Mouse (Mus musculus): ENCODE measurements around the gene Acvrl1.

The Acvrl1 gene

GRCm38 (mm10) chr15:101170413-101170980 lies 42.2 kb downstream of the Acvrl1 start:
- DNase-seq (ENCODE audit: low spot score in 2 of 2) = no peak

GRCm38 (mm10) chr15:101171272-101171671 lies 43.0 kb downstream of the Acvrl1 start:
- no peak for DNase-seq (ENCODE audit: low spot score in 2 of 2)

- no peak for DNase-seq (ENCODE audit: low spot score in 2 of 2)
Observed at GRCm38 (mm10) chr15:101172016-101172415, 43.7 kb downstream of the Acvrl1 start.

GRCm38 (mm10) chr15:101173421-101174211 lies 45.3 kb downstream of the Acvrl1 start, which contains the start of gene Acvr1b:
TSS of gene Acvr1b (plus strand) at chr15:101174067.
- DNase-seq (ENCODE audit: low spot score in 2 of 2) = peak; percentile 92 to 93

- peak in 1 of 2 experiments; percentile 37 for DNase-seq (ENCODE audit: low spot score in 2 of 2)
Observed at GRCm38 (mm10) chr15:101174294-101175130, 46.2 kb downstream of the Acvrl1 start.

GRCm38 (mm10) chr15:101175131-101175460 lies 46.8 kb downstream of the Acvrl1 start:
- DNase-seq (ENCODE audit: low spot score in 2 of 2) = no peak

- DNase-seq (ENCODE audit: low spot score in 2 of 2) = no peak
Observed at GRCm38 (mm10) chr15:101175613-101176283, 47.4 kb downstream of the Acvrl1 start.

GRCm38 (mm10) chr15:101176284-101176680 lies 48.0 kb downstream of the Acvrl1 start:
- peak in 1 of 2 experiments; percentile 34 for DNase-seq (ENCODE audit: low spot score in 2 of 2)

GRCm38 (mm10) chr15:101176795-101177691 lies 48.7 kb downstream of the Acvrl1 start:
- no peak for DNase-seq (ENCODE audit: low spot score in 2 of 2)

GRCm38 (mm10) chr15:101180363-101181105 lies 52.2 kb downstream of the Acvrl1 start:
- DNase-seq (ENCODE audit: low spot score in 2 of 2) = no peak

- DNase-seq (ENCODE audit: low spot score in 2 of 2) = no peak
Observed at GRCm38 (mm10) chr15:101181106-101181466, 52.8 kb downstream of the Acvrl1 start.

- DNase-seq (ENCODE audit: low spot score in 2 of 2) = no peak
Observed at GRCm38 (mm10) chr15:101181500-101181899, 53.2 kb downstream of the Acvrl1 start.

GRCm38 (mm10) chr15:101182676-101183075 lies 54.4 kb downstream of the Acvrl1 start:
- no peak for DNase-seq (ENCODE audit: low spot score in 2 of 2)

- DNase-seq (ENCODE audit: low spot score in 2 of 2) = no peak
Observed at GRCm38 (mm10) chr15:101184300-101184699, 56.0 kb downstream of the Acvrl1 start.

- DNase-seq (ENCODE audit: low spot score in 2 of 2) = no peak
Observed at GRCm38 (mm10) chr15:101185549-101185948, 57.2 kb downstream of the Acvrl1 start.

GRCm38 (mm10) chr15:101187907-101188306 lies 59.6 kb downstream of the Acvrl1 start:
- DNase-seq (ENCODE audit: low spot score in 2 of 2) = no peak

GRCm38 (mm10) chr15:101189981-101190761 lies 61.8 kb downstream of the Acvrl1 start:
- no peak for DNase-seq (ENCODE audit: low spot score in 2 of 2)

GRCm38 (mm10) chr15:101190762-101191150 lies 62.4 kb downstream of the Acvrl1 start:
- no peak for DNase-seq (ENCODE audit: low spot score in 2 of 2)
